Mouse (Mus musculus) G1E (cell line): ENCODE measurements at regions not wholly inside any gene's neighbourhood (a gene's known extent, or its start where the extent isn't known, plus 50 kb on each side); places are given as distances from the start of the nearest gene placed in this dataset.

Experiments used
- ATAC-seq: 2 replicates; pipeline ENCODE4 v1.8.0; 2016; ENCODE audit warnings: mild to moderate bottlenecking; ENCODE audit not compliant: insufficient number of reproducible peaks, poor library complexity, low FRiP score, severe bottlenecking; ENCODE audit errors: extremely low read depth
- DNase-seq: peaks from one replicate; pipeline ENCODE4 v3.0.0; 2012; ENCODE audit warnings: low spot score
- H3K27me3 ChIP-seq: 2 replicates; pipeline ENCODE4 v1.6.1; 2012; ENCODE audit warnings: mild to moderate bottlenecking, low read length, inconsistent platforms; ENCODE audit not compliant: insufficient read depth
- H3K36me3 ChIP-seq: replicated peaks from 2 replicates; pipeline ENCODE3; 2012; ENCODE audit warnings: mild to moderate bottlenecking, inconsistent platforms
- H3K4me1 ChIP-seq: 2 replicates; pipeline ENCODE4 v1.6.1; 2012; ENCODE audit warnings: low read depth, low read length, inconsistent platforms, mixed read lengths; ENCODE audit not compliant: insufficient read depth
- H3K4me3 ChIP-seq: 2 replicates; pipeline ENCODE4 v1.5.1; 2012; ENCODE audit warnings: low read depth, mild to moderate bottlenecking, inconsistent platforms, low read length, moderate library complexity, mixed read lengths
- H3K9me3 ChIP-seq: replicated peaks from 2 replicates; pipeline ENCODE4 v1.6.1; 2012; ENCODE audit warnings: inconsistent platforms
- CTCF ChIP-seq: IDR thresholded peaks from 2 replicates; pipeline ENCODE4 v1.5.1; 2012; ENCODE audit warnings: low read depth, low read length, inconsistent platforms, mixed read lengths
- GATA1 ChIP-seq: IDR thresholded peaks from 2 replicates; pipeline ENCODE4 v1.6.1; 2012; ENCODE audit warnings: borderline replicate concordance, low read length, inconsistent platforms, mixed read lengths
- GATA2 ChIP-seq: IDR thresholded peaks from 2 replicates; pipeline ENCODE4 v1.6.1; 2012; ENCODE audit warnings: low read depth, low read length, inconsistent platforms, borderline replicate concordance
- POLR2AphosphoS5 ChIP-seq: IDR thresholded peaks from 2 replicates; pipeline ENCODE4 v1.6.1; 2012; ENCODE audit warnings: low read depth, low read length, inconsistent platforms; ENCODE audit not compliant: insufficient replicate concordance
- TAL1 ChIP-seq: conservative IDR thresholded peaks from 2 replicates; pipeline ENCODE4 v1.6.1; 2012; ENCODE audit warnings: low read depth, low read length, inconsistent platforms, mixed read lengths

DNA sequence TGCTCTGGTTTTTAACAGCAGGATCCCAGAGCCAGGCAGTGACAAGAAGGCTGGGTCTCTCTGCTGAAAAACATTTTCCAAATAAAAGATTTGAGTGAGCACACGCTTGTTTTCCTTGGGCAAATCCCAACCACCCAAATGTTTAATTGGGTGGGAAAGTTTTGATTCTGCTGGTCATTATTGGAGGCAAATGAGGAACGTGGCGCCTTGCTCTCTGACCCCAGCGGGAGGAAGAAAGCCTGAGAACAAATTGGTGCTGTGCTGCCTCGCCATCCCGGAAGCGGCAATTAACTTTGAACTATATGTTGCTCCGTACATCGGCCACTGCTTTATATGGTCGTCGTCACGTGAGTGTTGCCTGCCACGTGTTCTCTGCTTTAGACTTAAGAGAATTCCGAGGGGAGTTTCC lies 204.7 kb downstream of the Gm12728 start:
- DNase-seq (no peak), ATAC-seq (no peak)
- Histone ChIP-seq H3K36me3 (no peaks in the 10 kb centered on the region), H3K4me1 (no peaks in the 10 kb centered on the region), H3K9me3 (peaks cover 57% of the 10 kb centered on the region), H3K27me3 (no peaks in the 10 kb centered on the region), H3K4me3 (no peak overlapping the region)
- TF ChIP-seq CTCF (no peak), POLR2AphosphoS5 (no peak), TAL1 (no peak), GATA1 (no peak), GATA2 (no peak)

GRCm38 (mm10) chr4:105996060-105996459 lies 206.4 kb downstream of the Gm12728 start:
- TF ChIP-seq POLR2AphosphoS5 (no peak), GATA1 (no peak), GATA2 (no peak), CTCF (no peak), TAL1 (no peak)
- H3K4me3 ChIP-seq: no peak overlapping the region
- DNase-seq (no peak), ATAC-seq (no peak)
- no peaks in the 10 kb centered on the region for H3K4me1 ChIP-seq
- H3K27me3 ChIP-seq: no peaks in the 10 kb centered on the region
- peaks cover 70% of the 10 kb centered on the region for H3K9me3 ChIP-seq
- H3K36me3 ChIP-seq: no peaks in the 10 kb centered on the region

DNA sequence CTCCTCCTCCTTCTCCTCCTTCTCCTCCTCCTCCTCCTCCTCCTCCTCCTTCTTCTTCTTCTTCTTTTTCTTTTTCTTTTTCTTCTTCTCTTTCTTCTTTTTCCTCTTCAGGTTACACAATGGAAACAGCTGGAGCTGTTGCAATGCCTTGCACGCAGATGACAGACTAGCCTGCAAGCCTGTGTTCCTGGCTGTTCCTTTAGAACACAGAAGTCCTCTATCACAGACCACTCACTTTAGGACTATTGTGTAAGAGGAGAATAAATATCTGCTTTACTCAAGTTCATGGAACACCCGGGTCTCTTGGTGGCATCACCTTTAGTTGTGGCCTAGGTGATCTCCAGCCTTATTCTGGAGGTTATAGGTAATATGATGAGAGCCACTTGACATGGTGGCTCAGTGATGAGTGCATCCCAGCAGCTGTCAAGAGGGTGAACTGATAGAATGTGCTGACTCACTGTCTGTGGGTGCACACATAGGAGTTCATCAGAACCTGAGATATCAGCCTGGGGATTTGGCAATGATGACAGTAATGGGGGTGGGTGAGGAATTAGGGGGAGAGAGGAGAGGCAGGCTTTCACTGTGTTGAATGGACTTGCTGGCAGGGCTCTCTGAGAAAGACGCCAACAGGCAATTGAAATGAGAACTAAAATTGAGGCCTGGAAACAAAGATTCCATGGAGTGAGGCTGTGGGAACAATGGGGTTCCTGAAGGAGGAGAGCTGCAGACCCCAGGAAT lies 207.4 kb downstream of the Gm12728 start:
- Histone ChIP-seq H3K4me1 (no peaks in the 10 kb centered on the region), H3K4me3 (no peak overlapping the region), H3K36me3 (no peaks in the 10 kb centered on the region), H3K27me3 (no peaks in the 10 kb centered on the region), H3K9me3 (peaks cover 71% of the 10 kb centered on the region)
- DNase-seq (no peak), ATAC-seq (no peak)
- TF ChIP-seq POLR2AphosphoS5 (no peak), GATA2 (no peak), GATA1 (no peak), CTCF (no peak), TAL1 (no peak)

DNA sequence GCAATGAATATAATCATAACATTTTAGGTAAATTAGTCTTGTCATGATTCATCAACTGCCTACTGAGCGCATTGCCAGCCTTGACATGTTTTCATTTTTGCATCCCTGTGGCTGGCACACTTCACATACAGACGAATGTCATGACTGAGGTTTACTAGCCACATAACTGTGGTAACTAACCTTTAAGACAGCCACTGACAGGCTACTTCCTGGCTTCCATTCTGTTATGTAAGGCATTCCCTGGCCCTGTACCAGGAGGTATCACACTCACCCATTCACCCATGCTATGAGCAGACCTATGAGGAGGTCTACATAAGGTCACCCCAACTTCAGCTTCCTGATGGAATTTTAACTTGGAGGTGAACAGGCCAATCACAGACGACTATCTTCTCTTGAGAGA lies 212.8 kb downstream of the Gm12728 start:
- no peak for TF ChIP-seq TAL1
- no peak for TF ChIP-seq GATA1
- TF ChIP-seq POLR2AphosphoS5: no peak
- TF ChIP-seq GATA2: no peak
- TF ChIP-seq CTCF: no peak
- no peak overlapping the region for H3K4me3 ChIP-seq
- no peak; the same call in 1 of the 2 replicates for ATAC-seq
- H3K27me3 ChIP-seq: no peaks in the 10 kb centered on the region
- peaks cover 74% of the 10 kb centered on the region for H3K9me3 ChIP-seq
- no peaks in the 10 kb centered on the region for H3K4me1 ChIP-seq
- H3K36me3 ChIP-seq: no peaks in the 10 kb centered on the region
- DNase-seq: no peak

DNA sequence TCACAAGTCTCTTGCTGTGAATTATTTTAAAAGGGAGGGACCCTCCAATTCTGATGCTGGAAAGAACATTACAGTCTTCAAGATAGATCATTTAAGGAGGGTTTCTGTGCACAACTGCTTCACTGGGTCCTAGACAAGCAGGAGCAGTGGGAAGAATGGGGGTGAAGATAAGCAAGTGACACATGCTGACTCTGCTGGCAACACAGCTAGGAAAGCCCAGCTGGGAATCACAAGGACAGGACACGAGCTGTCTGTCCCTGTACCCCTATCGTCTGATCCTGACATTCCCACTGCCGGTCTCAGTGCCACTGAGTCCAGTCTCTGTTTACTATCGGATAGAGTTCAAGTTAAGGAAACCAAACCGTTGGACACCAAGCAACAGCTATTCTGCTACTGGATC lies 216.3 kb downstream of the Gm12728 start:
- no peak overlapping the region for H3K4me3 ChIP-seq
- H3K36me3 ChIP-seq: no peaks in the 10 kb centered on the region
- TF ChIP-seq TAL1 (no peak), GATA2 (no peak), CTCF (no peak), GATA1 (no peak)
- H3K27me3 ChIP-seq: no peaks in the 10 kb centered on the region
- peaks cover 62% of the 10 kb centered on the region for H3K9me3 ChIP-seq
- no peak for DNase-seq
- ATAC-seq: no peak
- no peaks in the 10 kb centered on the region for H3K4me1 ChIP-seq

GRCm38 (mm10) chr4:106007334-106008190 lies 217.9 kb downstream of the Gm12728 start:
- DNase-seq (no peak), ATAC-seq (no peak)
- Histone ChIP-seq H3K27me3 (no peaks in the 10 kb centered on the region), H3K9me3 (peaks cover 57% of the 10 kb centered on the region), H3K4me1 (no peaks in the 10 kb centered on the region), H3K36me3 (no peaks in the 10 kb centered on the region), H3K4me3 (no peak overlapping the region)
- TF ChIP-seq CTCF (no peak), POLR2AphosphoS5 (no peak), GATA2 (no peak), TAL1 (no peak), GATA1 (no peak)
